In genomic region chr5:134947420-134948084, GRCm38 (mm10) we compare ENCODE assay signal across 21 mouse cellular contexts. TPM values are rescaled to one million over a fixed set of nuclear protein-coding genes. Genes with fewer than 3 reads are reported as not detected.
DNase-seq lines count a peak whose midpoint lies in the region; ATAC-seq and TF ChIP-seq lines count a peak whose summit lies in the region.
"Had no signal": no experiment of that assay in that cellular context is flagged by ENCODE, and none has a peak within 500 bp of the region (broad histone marks: within the 10 kb centered on the region; RNA-seq: fewer than 3 reads in every experiment).

No protein-coding gene starts in this region.

- H3K9ac ChIP-seq in kidney, embryonic 16.5 days (replicated peaks; ENCODE audit: low read length) = peak overlapping the region; percentile 35; the same call in 1 of the 2 replicates
- no peak overlapping the region for H3K9ac ChIP-seq in intestine, postnatal 0 days (ENCODE audit: low read depth, low read length)
- H3K9ac ChIP-seq in stomach, embryonic 14.5 days (replicated peaks; ENCODE audit: low read depth, low read length) = no peak overlapping the region
- H3K9ac ChIP-seq: liver, embryonic 15.5 days; midbrain, embryonic 12.5 days had no signal

- DNase-seq in kidney, adult 9 months = no peak
- peak; percentile 52 for DNase-seq in ZHBTc4 (ENCODE audit: low read depth, low spot score)
- no peak for DNase-seq in left cerebral cortex, postnatal 10 days (ENCODE audit: extremely low spot score in 1 of 2, low spot score in 2 of 2)
- no peak for DNase-seq in layer of hippocampus, postnatal 25 days (ENCODE audit: extremely low spot score in 1 of 2, low spot score in 1 of 2)
- no peak for DNase-seq in urinary bladder, postnatal 10 days (ENCODE audit: low spot score)
- DNase-seq: cerebellum, adult 18-20 months; gastrocnemius, postnatal 36 days; layer of hippocampus, adult 9-11 months; right cerebral cortex, postnatal 25 days had no signal

- no peak for TF ChIP-seq CTCF in intestine, postnatal 0 days (IDR thresholded peaks at IDR 0.05; ENCODE audit: low read depth)

- WGBS in kidney, embryonic 16.5 days = 53% methylated on average over 5 of the region's 5 CpGs
- WGBS in intestine, postnatal 0 days = 19% methylated on average over 5 of the region's 5 CpGs
- 32% methylated on average over 5 of the region's 5 CpGs for whole genome bisulfite sequencing in stomach, embryonic 14.5 days

- 0 out of 2 replicates have a peak overlapping the region, but pooled peaks have one; percentile 3 for H3K4me3 ChIP-seq in kidney, embryonic 16.5 days (ENCODE audit: low read length)
- no peak overlapping the region for H3K4me3 ChIP-seq in intestine, postnatal 0 days (ENCODE audit: low read depth, low read length)
- no peak overlapping the region for H3K4me3 ChIP-seq in stomach, embryonic 14.5 days (ENCODE audit: low read depth, low read length)
- H3K4me3 ChIP-seq: liver, embryonic 15.5 days; midbrain, embryonic 12.5 days had no signal

- ATAC-seq in kidney, embryonic 16.5 days (ENCODE audit: low FRiP score, low TSS enrichment) = no peak
- ATAC-seq in intestine, postnatal 0 days = peak; percentile 37
- ATAC-seq in stomach, embryonic 14.5 days (ENCODE audit: insufficient number of reproducible peaks, insufficient read depth, low FRiP score, low read depth) = no peak

- H3K27me3 ChIP-seq in kidney, embryonic 16.5 days (ENCODE audit: insufficient read depth, low read length) = peaks cover 19% of the 10 kb centered on the region
- no peaks in the 10 kb centered on the region for H3K27me3 ChIP-seq in intestine, postnatal 0 days (replicated peaks; ENCODE audit: control insufficient read depth, insufficient read depth, low read length)
- peaks cover 8% of the 10 kb centered on the region; the same call in 1 of the 2 replicates for H3K27me3 ChIP-seq in stomach, embryonic 14.5 days (ENCODE audit: control insufficient read depth, insufficient read depth, low read length)

- H3K9me3 ChIP-seq in kidney, embryonic 16.5 days (ENCODE audit: low read length) = no peaks in the 10 kb centered on the region
- no peaks in the 10 kb centered on the region for H3K9me3 ChIP-seq in intestine, postnatal 0 days (ENCODE audit: control insufficient read depth)
- H3K9me3 ChIP-seq in stomach, embryonic 14.5 days (ENCODE audit: control insufficient read depth, low read depth, low read length) = no peaks in the 10 kb centered on the region
- H3K9me3 ChIP-seq: heart, embryonic 13.5 days; liver, embryonic 15.5 days; midbrain, embryonic 12.5 days had no signal

- H3K36me3 ChIP-seq in kidney, embryonic 16.5 days (ENCODE audit: insufficient read depth, low read length) = no peaks in the 10 kb centered on the region
- no peaks in the 10 kb centered on the region for H3K36me3 ChIP-seq in intestine, postnatal 0 days (ENCODE audit: control insufficient read depth, insufficient read depth)
- no peaks in the 10 kb centered on the region for H3K36me3 ChIP-seq in stomach, embryonic 14.5 days (ENCODE audit: control insufficient read depth, insufficient read depth, low read length)
- H3K36me3 ChIP-seq: heart, embryonic 13.5 days; liver, embryonic 15.5 days; midbrain, embryonic 12.5 days had no signal

- intact Hi-C loops in left cerebral cortex, postnatal 10 days (cut with DNase I) = no loop called here

- peak overlapping the region; percentile 83 for H3K27ac ChIP-seq in kidney, embryonic 16.5 days (ENCODE audit: low read length)
- H3K27ac ChIP-seq in intestine, postnatal 0 days (ENCODE audit: low read depth, low read length) = peak overlapping the region; percentile 83
- H3K27ac ChIP-seq in stomach, embryonic 14.5 days (ENCODE audit: low read length) = peak overlapping the region; percentile 87
- H3K27ac ChIP-seq: heart, embryonic 13.5 days; liver, embryonic 15.5 days; midbrain, embryonic 12.5 days had no signal

- H3K4me2 ChIP-seq in kidney, embryonic 16.5 days (replicated peaks; ENCODE audit: low read depth, low read length) = peak overlapping the region; percentile 44
- H3K4me2 ChIP-seq in intestine, postnatal 0 days (replicated peaks; ENCODE audit: low read depth) = peak overlapping the region; percentile 62
- H3K4me2 ChIP-seq in stomach, embryonic 14.5 days (replicated peaks; ENCODE audit: low read depth, low read length) = no peak overlapping the region; the same call in 1 of the 2 replicates
- H3K4me2 ChIP-seq: liver, embryonic 15.5 days had no signal

- H3K4me1 ChIP-seq in kidney, embryonic 16.5 days (ENCODE audit: insufficient read depth, low read length) = peaks cover 23% of the 10 kb centered on the region
- peaks cover 15% of the 10 kb centered on the region; the same call in 1 of the 2 replicates for H3K4me1 ChIP-seq in intestine, postnatal 0 days (replicated peaks; ENCODE audit: control insufficient read depth, insufficient read depth, low read length)
- peaks cover 19% of the 10 kb centered on the region; the same call in 1 of the 2 replicates for H3K4me1 ChIP-seq in stomach, embryonic 14.5 days (ENCODE audit: control insufficient read depth, insufficient read depth, low read length)

RNA-seq across cellular contexts. Expression of gene Cldn4, which starts 0.8 kb away (rescaled TPM):
- polyA plus RNA-seq in kidney, embryonic 16.5 days (2015; fragmentation: Nextera tagmentation; extraction: Ambion mirVana) = 63.1 and 64.7 TPM in 2 replicates
- 62.1 and 76.6 TPM in 2 replicates for polyA plus RNA-seq in intestine, postnatal 0 days (2015; fragmentation: Nextera tagmentation; extraction: Ambion mirVana)
- 91.5 and 93.9 TPM in 2 replicates for polyA plus RNA-seq in stomach, embryonic 14.5 days (2014; fragmentation: Nextera tagmentation; extraction: Ambion mirVana)
- total RNA-seq in left cerebral cortex, postnatal 10 days (2021) = not detected
- total RNA-seq in layer of hippocampus, postnatal 25 days (2021) = not detected
- total RNA-seq: gastrocnemius, postnatal 36 days; left cerebral cortex, postnatal 36 days had no signal

RNA-seq across cellular contexts. Expression of gene Mettl27, which starts 15.4 kb away (rescaled TPM):
- polyA plus RNA-seq in kidney, embryonic 16.5 days (2015; fragmentation: Nextera tagmentation; extraction: Ambion mirVana) = 29.6 and 30.7 TPM in 2 replicates
- polyA plus RNA-seq in intestine, postnatal 0 days (2015; fragmentation: Nextera tagmentation; extraction: Ambion mirVana) = 30.3 and 31.4 TPM in 2 replicates
- polyA plus RNA-seq in stomach, embryonic 14.5 days (2014; fragmentation: Nextera tagmentation; extraction: Ambion mirVana) = 22.1 and 26.3 TPM in 2 replicates
- total RNA-seq in left cerebral cortex, postnatal 10 days (2021) = 1 to 10 TPM; 8.7 to 8.9 TPM
- total RNA-seq in layer of hippocampus, postnatal 25 days (2021) = 1 to 10 TPM; 9.2 to 9.3 TPM

RNA-seq across cellular contexts. Expression of gene Cldn13, which starts 32.2 kb away (rescaled TPM):
- 0.99 and 1.2 TPM in 2 replicates for polyA plus RNA-seq in kidney, embryonic 16.5 days (2015; fragmentation: Nextera tagmentation; extraction: Ambion mirVana)
- not detected in 2 replicates for polyA plus RNA-seq in intestine, postnatal 0 days (2015; fragmentation: Nextera tagmentation; extraction: Ambion mirVana)
- 1.0 TPM in 1 of 2 replicates, not detected in the other for polyA plus RNA-seq in stomach, embryonic 14.5 days (2014; fragmentation: Nextera tagmentation; extraction: Ambion mirVana)
- not detected for total RNA-seq in left cerebral cortex, postnatal 10 days (2021)
- not detected for total RNA-seq in layer of hippocampus, postnatal 25 days (2021)
- total RNA-seq: gastrocnemius, postnatal 36 days; left cerebral cortex, postnatal 36 days had no signal
- polyA plus RNA-seq: C2C12; frontal cortex, adult 2 months; kidney, adult 2 months; urinary bladder, adult 2 months had no signal

RNA-seq across cellular contexts. Expression of gene Cldn3, which starts 38.5 kb away (rescaled TPM):
- polyA plus RNA-seq in kidney, embryonic 16.5 days (2015; fragmentation: Nextera tagmentation; extraction: Ambion mirVana) = 67.7 and 69.2 TPM in 2 replicates
- polyA plus RNA-seq in intestine, postnatal 0 days (2015; fragmentation: Nextera tagmentation; extraction: Ambion mirVana) = 96.0 and 116 TPM in 2 replicates
- 69.7 and 71.2 TPM in 2 replicates for polyA plus RNA-seq in stomach, embryonic 14.5 days (2014; fragmentation: Nextera tagmentation; extraction: Ambion mirVana)
- 1 to 10 TPM; 1.0 to 2.3 TPM for total RNA-seq in left cerebral cortex, postnatal 10 days (2021)
- total RNA-seq in layer of hippocampus, postnatal 25 days (2021) = 1 to 10 TPM in 1 of 2 experiments, under 1 TPM in 1; 0.59 to 1.2 TPM
- total RNA-seq: gastrocnemius, postnatal 36 days had no signal
- polyA plus RNA-seq: C2C12 had no signal

RNA-seq across cellular contexts. Expression of gene Tmem270, which starts 41.0 kb away (rescaled TPM):
- not detected in 2 replicates for polyA plus RNA-seq in kidney, embryonic 16.5 days (2015; fragmentation: Nextera tagmentation; extraction: Ambion mirVana)
- not detected in 2 replicates for polyA plus RNA-seq in intestine, postnatal 0 days (2015; fragmentation: Nextera tagmentation; extraction: Ambion mirVana)
- not detected in 2 replicates for polyA plus RNA-seq in stomach, embryonic 14.5 days (2014; fragmentation: Nextera tagmentation; extraction: Ambion mirVana)
- not detected for total RNA-seq in left cerebral cortex, postnatal 10 days (2021)
- total RNA-seq in layer of hippocampus, postnatal 25 days (2021) = not detected
- total RNA-seq: gastrocnemius, postnatal 36 days; left cerebral cortex, postnatal 36 days had no signal
- polyA plus RNA-seq: C2C12; frontal cortex, adult 2 months; heart, embryonic 13.5 days; hindbrain, embryonic 11.5 days; liver, embryonic 15.5 days; midbrain, embryonic 12.5 days; urinary bladder, adult 2 months had no signal
